Mouse (Mus musculus) mouse trophoblast stem cell (cell line): ENCODE data around the gene Hsd17b14.
"Not testable (repeated sequence)": the region's sequence is repeated elsewhere in the genome, so short reads cannot be mapped to it uniquely, and the experiment has no call there.

Source experiments
- in situ Hi-C, 2 experiments: fragments of 300-500 bp; cut with MseI, MboI; formaldehyde crosslinking; loops; 2 replicates in 1 of 2; 3 replicates in 1 of 2; pipeline ENCODE4 v1.15.1; 2025

The Hsd17b14 gene

GRCm38 (mm10) chr7:45527169-45527568 lies 27.5 kb upstream of the Hsd17b14 start:
- in situ Hi-C loops, result not testable (repeated sequence)

GRCm38 (mm10) chr7:45529461-45529860 lies 25.2 kb upstream of the Hsd17b14 start:
- in situ Hi-C loops, result no loop called here

- in situ Hi-C loops, result no loop called here
These were observed 24.1 kb upstream of the Hsd17b14 start for GRCm38 (mm10) chr7:45530643-45531042.

GRCm38 (mm10) chr7:45535676-45536075 lies 19.0 kb upstream of the Hsd17b14 start:
- in situ Hi-C loops, result no loop called here

- in situ Hi-C loops, result no loop called here
These were observed 17.1 kb upstream of the Hsd17b14 start for GRCm38 (mm10) chr7:45537602-45538001.

GRCm38 (mm10) chr7:45538163-45539041 lies 16.3 kb upstream of the Hsd17b14 start:
- in situ Hi-C loops, result no loop called here

- in situ Hi-C loops, result no loop called here
These were observed 15.6 kb upstream of the Hsd17b14 start for GRCm38 (mm10) chr7:45539095-45539494.

GRCm38 (mm10) chr7:45540213-45540612 lies 14.5 kb upstream of the Hsd17b14 start:
- in situ Hi-C loops, result no loop called here

- in situ Hi-C loops, result no loop called here
These were observed 10.2 kb upstream of the Hsd17b14 start for GRCm38 (mm10) chr7:45544525-45544924.

- in situ Hi-C loops, result no loop called here
These were observed 4.9 kb upstream of the Hsd17b14 start for GRCm38 (mm10) chr7:45549641-45550436.

GRCm38 (mm10) chr7:45550821-45551511 lies 3.7 kb upstream of the Hsd17b14 start:
- in situ Hi-C loops, result no loop called here

- in situ Hi-C loops, result no loop called here
These were observed 3.2 kb upstream of the Hsd17b14 start for GRCm38 (mm10) chr7:45551512-45551883.

- in situ Hi-C loops, result no loop called here
These were observed 1.2 kb upstream of the Hsd17b14 start for GRCm38 (mm10) chr7:45553519-45553918.

- in situ Hi-C loops, result no loop called here
These were observed 703 bp upstream of the Hsd17b14 start for GRCm38 (mm10) chr7:45553990-45554389.

GRCm38 (mm10) chr7:45555787-45556186 lies 1.1 kb downstream of the Hsd17b14 start:
- in situ Hi-C loops, result no loop called here

- in situ Hi-C loops, result no loop called here
These were observed 4.2 kb downstream of the Hsd17b14 start for GRCm38 (mm10) chr7:45558907-45559306.

GRCm38 (mm10) chr7:45560241-45560640 lies 5.5 kb downstream of the Hsd17b14 start:
- in situ Hi-C loops, result loop anchor here in 1 of 2 experiments (10.0 kb wide), 1 partner anchor 85 kb away; no protein-coding TSS in a partner anchor

GRCm38 (mm10) chr7:45560843-45561623 lies 6.3 kb downstream of the Hsd17b14 start:
- in situ Hi-C loops, result loop anchor here in 1 of 2 experiments (10.0 kb wide), 1 partner anchor 86 kb away; no protein-coding TSS in a partner anchor

GRCm38 (mm10) chr7:45561624-45562520 lies 7.2 kb downstream of the Hsd17b14 start:
- in situ Hi-C loops, result loop anchor here in 1 of 2 experiments (10.0 kb wide), 1 partner anchor 87 kb away; no protein-coding TSS in a partner anchor

- in situ Hi-C loops, result loop anchor here in 1 of 2 experiments (10.0 kb wide), 1 partner anchor 90 kb away; no protein-coding TSS in a partner anchor
These were observed 10.1 kb downstream of the Hsd17b14 start for GRCm38 (mm10) chr7:45564811-45565210.
